Mouse (Mus musculus): ENCODE data around the gene Rabgef1. TPM values are rescaled to one million over a fixed set of nuclear protein-coding genes. Genes with fewer than 3 reads are reported as not detected.

Rabgef1 gene
- total RNA-seq, 2 experiments from 2014 or later = 43.2 to 47.1 TPM

DNA sequence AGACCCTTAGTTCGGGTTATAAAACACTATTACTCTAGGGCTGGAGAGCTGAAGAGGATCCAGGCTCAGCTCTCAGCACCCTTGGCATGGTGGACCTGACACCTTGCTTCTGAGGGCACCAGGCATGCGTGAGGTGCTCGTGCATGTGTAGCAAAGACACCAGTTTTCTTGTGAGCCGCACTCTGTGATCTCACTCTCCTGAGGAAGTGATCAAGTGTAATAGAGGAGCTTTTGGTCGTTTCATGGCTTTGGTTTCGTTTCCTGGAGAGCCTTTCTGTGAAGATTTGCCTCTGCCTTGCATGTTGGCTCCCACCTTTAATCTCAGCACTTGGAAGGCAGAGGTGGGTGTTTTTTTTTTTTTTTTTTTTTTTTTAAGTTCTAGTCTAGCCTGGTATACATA, 33.0 kb downstream of the Rabgef1 start:
- no peak for ATAC-seq (replicated peaks; ENCODE audit: low FRiP score, poor library complexity, severe bottlenecking)

DNA sequence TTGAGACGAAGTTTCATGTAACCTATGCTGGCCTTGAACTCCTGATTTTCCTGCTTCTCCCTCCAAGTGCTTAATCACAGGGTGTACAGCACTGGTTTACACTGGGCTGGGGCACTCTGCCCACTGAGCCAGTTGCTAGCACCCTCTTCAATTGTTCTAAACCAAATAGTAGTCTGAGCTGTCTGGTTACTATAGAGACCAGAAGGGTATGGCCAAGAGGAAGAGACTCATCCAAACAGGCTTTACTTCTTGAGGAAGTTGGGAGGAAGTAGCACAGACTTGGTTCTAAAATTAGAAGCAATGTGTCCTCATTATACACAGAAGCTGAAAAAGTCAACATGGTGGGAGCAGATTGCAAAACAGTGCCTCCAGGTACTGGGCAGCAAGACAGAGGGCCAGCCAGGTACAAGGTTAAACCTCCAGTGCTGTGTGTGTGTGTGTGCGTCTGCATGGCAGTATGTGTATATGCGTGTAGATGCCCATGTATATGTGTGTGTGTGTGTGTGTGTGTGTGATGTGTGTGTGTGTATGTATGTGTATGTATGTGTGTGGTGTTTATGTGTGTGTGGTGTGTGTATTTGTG, 33.9 kb downstream of the Rabgef1 start:
- no peak for ATAC-seq (replicated peaks; ENCODE audit: low FRiP score, poor library complexity, severe bottlenecking)

DNA sequence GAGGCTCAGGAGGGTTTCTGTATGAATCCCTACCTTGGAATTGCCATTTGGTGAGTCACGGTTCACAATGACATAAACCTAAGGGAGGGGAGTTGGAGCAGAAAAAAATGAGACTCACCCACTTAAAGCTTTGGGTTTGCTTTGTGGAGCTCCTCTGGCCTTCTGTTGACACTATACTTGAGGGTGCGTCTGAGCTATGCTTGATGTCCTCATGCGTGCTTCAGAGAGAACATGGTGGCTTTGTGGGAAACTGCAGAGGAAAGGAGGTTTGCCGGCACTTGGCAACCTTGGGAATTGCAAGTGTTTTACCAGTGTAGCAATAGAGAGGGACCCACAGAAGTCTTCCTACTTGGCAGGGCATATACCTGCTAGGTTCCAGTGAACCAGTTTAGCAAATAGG, 35.7 kb downstream of the Rabgef1 start:
- no peak for ATAC-seq (replicated peaks; ENCODE audit: low FRiP score, poor library complexity, severe bottlenecking)

DNA sequence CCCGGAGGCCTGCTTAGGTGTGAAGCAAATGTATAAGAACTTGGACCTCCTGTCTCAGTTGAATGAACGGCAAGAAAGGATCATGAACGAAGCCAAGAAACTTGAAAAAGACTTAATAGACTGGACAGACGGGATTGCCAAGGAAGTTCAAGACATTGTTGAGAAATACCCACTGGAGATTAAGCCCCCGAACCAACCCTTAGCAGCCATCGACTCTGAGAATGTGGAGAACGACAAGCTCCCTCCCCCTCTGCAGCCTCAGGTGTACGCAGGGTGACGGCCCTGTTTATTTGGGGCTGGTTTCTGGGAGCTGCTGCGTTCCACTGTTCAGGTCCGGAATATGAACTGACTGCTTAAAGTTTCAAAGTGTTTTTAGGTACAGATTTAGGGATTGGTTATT, 41.4 kb downstream of the Rabgef1 start:
- ATAC-seq (replicated peaks; ENCODE audit: low FRiP score, poor library complexity, severe bottlenecking) = no peak

DNA sequence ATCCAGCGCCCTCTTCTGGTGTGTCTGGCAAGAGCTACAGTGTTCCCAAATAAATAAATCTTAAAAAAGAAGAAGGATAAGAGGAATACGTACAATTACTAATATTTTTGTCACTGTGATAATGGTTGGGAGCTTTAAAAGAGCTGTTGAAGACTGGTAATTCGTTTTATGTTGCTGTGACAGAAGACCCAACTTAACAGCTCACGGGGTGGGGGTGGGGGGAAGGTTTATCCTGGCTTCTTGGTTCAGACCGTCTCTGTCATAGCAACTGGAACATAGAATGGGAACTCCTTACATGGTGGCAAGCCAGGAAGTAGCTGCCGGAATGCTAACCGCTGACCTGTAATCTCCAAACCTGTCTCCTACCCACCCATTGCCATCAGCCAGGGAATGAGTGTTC, 45.2 kb downstream of the Rabgef1 start, which contains the start of gene Tmem248:
Tmem248 (plus strand) TSS at position 301 of the 400 bp plus-strand sequence.
- no peak for ATAC-seq (replicated peaks; ENCODE audit: low FRiP score, poor library complexity, severe bottlenecking)

DNA sequence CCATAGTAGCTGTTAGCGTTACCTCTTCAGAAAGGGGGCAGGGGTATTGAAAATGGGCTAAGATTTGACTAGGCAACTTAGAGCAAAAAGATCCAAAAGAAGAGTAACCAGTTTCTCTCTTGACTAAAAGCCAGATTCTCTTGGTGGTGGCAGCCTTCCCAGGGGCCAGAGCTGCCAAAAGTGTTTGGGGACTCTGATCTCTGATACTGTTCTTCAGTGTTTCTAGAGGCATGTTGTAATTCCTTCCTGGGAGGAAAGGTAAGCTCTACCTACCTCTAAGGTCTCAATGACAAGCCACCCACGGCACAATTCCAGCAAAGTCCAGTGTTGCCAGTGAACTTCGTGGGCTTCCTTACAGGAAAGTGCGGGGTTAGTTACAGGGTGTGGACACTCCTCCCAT, 45.8 kb downstream of the Rabgef1 start:
- ATAC-seq (replicated peaks; ENCODE audit: low FRiP score, poor library complexity, severe bottlenecking) = no peak

DNA sequence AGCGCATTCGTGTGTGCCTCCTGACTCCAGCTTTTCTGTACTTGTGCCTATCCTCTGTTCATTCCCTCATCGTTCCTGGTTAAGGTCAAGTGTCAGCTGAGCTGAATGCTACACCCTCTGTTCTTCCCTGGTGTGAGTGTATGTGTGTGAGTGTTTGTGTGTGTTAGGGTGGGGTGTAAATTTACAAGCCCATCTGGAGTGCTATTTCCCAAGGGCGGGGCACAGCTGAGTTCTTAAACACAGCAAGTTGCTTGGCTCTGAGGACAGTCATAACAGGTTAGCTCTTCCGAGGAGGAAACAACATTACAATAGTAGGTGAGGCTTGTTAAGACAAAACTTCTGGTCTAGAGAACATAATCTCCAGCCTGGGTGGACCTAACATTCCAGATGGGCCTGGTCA, 46.7 kb downstream of the Rabgef1 start:
- no peak for ATAC-seq (replicated peaks; ENCODE audit: low FRiP score, poor library complexity, severe bottlenecking)

DNA sequence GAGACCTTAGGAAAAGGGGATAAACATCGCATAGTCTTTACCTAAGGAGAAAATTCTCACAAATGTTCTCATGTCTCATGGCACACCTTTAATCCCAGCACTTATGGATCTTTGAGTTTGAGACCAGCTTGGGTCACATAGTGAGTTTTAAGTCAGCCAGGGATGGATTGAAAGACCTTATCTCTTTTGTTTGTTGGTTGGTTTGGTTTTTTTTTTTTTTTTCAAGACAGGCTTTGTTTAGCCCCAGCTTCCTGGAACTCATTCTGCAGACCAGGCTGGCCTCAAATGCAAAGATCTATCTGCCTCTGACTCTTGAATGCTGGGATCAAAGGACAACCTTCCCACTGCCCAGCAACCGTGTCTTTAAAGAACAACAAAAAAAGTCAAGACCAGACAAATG, 49.7 kb downstream of the Rabgef1 start:
- no peak for ATAC-seq (replicated peaks; ENCODE audit: low FRiP score, poor library complexity, severe bottlenecking)

DNA sequence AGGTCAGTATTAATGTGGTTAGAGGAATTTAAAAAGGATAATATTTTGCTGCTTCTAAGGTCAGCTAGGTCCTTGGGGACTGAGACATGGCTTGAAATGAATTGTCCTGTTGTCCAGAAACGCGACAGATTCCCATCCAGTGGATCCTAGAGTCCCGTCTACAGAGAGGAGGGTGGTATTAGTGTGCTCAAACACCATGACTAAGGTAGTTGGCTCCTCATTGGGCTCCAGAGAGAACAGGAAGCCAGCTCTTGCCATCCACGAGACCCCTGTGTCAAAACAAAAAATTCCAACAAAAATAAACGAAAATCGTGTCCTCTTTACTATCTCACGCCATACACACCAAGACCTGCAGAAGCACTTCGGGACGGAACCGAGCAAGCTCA, 50.2 kb downstream of the Rabgef1 start:
- ATAC-seq (replicated peaks; ENCODE audit: low FRiP score, poor library complexity, severe bottlenecking) = peak; percentile 54

DNA sequence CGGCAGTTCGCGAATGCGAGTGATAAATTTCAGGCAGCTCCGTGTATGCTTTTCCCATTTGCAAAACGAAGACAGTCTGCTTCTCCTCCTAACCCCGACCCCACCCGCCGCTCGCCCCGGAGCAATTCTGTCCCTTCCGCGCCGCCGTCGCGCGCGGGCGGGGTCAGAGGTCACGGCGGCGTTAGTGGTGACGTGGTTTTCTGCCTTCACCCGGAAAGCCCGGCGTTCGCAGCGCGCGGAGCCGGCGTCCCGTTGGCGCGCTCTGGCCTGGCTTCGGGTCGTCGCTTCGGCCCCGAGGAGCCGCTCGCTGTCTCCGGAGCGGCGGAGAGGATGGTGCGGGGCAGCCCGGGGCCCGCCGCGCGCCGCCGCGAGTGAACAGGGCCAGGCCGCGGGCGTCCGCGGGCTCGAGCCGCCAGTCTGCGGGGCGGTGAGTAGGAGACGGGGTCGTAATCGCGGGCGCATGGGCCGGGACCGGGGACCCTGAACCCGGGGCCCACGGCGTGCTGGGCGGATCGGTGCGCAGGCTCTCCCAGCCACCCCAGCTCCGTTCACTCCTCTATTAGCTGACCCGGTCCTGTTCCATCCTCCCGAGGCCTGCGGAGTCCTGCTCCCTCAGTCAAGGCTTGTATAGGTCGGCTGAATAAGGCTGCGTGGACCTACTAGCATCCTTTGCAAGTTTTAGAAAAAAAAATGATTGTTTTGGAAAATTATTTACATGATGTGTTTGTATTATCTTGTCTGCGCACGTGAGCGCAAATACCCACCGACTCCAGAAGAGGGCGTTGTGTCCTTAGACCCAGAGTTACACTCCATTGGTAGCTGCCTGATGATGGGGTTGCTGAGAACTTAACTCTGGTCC, 50.8 kb downstream of the Rabgef1 start:
- peak; percentile 89 for ATAC-seq (replicated peaks; ENCODE audit: low FRiP score, poor library complexity, severe bottlenecking)

DNA sequence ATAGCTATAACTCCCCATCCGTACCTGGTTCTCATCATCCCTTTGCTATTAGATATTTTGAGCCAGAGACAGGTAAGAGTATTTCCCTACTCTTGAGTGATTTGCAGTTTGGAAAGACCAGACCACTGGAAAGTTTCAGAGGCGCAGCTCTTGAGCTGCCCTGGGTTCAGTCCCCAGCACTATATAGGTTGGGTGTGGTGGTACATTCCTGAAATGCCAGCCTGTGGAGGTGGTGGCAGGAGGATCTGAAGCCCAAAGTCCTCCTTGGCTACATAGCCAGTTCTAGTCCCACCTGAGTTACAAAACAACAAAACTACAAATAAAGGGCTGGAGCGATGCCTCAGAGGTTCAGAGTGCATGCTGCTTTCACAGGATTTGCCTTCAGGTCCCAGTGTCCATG, 55.2 kb downstream of the Rabgef1 start:
- ATAC-seq (replicated peaks; ENCODE audit: low FRiP score, poor library complexity, severe bottlenecking) = no peak

DNA sequence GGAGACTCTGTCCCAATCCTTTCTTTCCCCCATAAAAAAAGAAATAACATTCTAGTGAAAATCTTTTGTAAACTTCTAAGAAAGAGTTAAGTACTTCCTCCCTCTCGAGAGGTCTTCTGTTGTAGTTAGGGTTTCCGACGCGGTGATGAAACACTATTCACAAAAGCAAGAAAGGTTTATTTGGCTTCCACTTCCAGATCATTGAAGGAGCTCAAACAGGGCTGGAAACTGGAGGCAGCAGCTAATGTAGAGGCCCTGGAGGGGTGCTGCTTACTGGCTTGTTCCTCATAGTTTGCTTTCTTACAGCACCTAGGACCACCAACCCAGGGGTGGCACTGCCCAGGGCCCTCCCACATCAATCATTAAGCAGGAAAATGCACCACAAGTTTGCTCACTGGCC, 56.5 kb downstream of the Rabgef1 start:
- no peak for ATAC-seq (replicated peaks; ENCODE audit: low FRiP score, poor library complexity, severe bottlenecking)

DNA sequence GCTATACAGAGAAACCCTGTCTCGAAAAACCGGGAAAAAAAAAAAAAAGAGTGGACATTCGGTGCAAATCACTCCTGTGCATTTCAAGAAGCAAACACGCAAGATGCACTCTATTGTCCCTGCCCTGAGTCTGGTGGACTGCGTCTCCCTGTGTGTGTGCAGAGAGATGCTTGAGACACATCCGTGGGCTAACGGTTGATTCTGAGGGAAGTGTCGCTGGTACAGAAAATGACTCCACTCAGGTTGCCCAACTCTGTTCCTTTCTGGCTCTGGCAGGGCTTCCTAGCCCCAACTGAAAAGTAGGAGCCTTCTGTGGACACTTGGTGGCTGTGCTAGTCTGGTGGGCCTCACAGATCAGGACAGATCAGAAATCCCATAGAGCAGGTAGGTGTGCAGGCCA, 64.7 kb downstream of the Rabgef1 start:
- ATAC-seq (replicated peaks; ENCODE audit: low FRiP score, poor library complexity, severe bottlenecking) = no peak

DNA sequence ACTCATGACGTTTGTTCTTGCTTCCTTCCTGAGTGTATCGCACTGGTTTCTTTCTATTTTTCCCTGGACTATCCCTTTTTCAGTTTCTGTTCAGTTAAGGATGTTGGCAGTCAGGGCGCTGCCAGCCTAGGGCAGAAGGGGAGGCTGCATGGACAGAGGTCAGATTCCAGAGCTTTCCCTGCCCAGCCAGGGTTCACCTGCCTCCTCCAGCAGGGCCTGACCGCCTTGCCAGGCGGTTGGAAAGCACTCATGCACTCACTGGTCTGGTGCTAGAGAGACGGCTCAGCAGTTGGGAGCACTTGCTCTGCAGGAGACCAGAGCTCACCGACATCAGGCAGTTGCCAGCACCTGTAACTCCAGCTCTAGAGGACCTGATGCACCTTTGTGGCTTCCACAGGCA, 67.6 kb downstream of the Rabgef1 start:
- ATAC-seq (replicated peaks; ENCODE audit: low FRiP score, poor library complexity, severe bottlenecking) = no peak

DNA sequence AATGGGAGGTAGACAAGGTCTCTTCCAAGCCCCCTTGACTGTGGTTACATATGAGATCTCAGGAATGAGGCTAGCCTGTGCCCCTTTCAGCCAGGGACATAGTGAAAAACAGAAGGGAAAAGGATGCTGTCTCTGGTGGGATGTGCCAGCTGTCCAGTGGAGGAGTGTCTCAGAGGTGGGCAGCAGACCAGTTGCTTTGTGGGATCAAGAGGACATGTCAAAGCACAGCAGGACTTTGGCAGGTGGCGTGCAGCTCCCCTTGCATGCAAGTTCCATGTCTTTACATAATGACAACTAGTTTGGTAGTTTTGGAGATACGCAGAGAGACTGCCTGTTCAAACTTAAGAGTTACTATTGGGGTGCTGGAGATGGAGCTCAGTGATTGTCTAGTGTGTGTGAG, 68.3 kb downstream of the Rabgef1 start:
- ATAC-seq (replicated peaks; ENCODE audit: low FRiP score, poor library complexity, severe bottlenecking) = no peak

DNA sequence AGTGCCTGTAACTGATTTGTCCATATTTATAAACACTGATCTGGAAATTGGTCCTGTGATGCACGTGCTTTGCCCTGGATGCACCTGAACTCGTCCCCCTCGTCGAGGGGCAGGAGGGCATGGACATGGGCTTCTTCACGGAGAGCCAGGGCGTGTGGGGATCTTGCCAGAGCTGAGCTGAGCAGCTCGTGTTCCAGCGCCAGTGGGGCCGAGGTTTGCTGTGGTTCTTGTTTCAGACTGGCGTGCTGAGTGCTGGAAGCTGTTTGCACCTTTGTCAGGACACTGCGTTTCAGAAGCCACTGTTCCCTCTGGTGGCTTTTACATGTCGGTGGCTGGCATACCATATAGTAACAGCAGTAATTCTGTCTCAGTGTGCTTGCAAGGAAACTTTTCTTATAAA, 69.8 kb downstream of the Rabgef1 start:
- no peak for ATAC-seq (replicated peaks; ENCODE audit: low FRiP score, poor library complexity, severe bottlenecking)

DNA sequence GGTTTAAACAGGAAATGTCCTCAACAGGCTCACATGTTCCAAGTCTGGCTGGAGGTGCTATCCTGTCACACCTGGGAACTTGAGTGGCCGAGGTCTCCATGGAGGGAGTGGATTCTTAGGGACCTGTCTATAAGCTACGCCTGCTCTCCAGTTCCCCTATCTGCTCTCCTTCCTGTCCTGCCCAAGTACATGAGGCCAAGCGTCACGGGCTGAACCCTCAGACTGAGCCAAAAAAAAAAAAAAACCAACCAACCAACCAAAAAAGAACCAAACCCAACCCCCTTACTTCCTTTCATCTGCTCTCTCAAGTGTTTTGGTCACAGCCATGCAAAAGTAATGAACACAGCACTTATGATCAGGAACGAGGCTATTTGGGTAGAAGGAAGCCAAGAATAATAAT, 76.2 kb downstream of the Rabgef1 start:
- ATAC-seq (replicated peaks; ENCODE audit: low FRiP score, poor library complexity, severe bottlenecking) = no peak

DNA sequence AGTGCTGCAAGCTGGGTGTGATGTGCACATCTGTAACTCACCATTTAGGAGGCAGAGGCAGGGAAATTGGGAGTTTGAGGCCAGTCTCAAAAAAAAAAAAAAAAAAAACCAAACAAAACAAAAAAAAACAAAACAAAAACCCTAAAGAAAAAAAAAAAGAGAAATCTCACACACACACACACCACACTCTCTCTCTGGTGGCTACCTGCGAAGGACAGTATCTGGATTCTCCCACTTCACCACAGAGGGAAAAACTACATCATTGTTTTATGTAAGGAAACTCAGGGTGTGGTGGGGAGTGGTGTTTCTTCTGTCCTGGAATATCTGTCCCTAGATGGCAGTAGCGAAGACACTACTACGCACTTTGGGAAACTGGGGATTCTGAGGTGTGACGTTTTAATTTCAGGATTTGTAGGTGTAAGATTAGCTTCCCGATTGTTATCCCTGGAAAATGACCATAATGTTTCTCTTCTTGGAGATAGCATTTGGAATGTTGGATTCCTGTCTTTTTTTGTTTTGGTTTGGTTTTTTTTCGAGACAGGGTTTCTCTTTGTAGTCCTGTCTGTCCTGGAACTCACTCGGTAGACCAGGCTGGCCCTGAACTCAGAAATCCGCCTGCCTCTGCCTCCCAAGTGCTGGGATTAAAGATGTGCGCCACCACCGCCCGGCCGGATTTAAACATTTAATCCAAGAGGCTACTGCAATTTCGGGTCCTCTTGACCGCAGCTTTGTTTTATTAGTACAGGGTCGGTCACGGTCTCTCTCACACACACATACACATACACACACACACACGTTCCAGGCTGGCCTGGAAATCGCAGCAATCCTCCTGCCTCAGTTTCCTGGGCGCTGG, 82.8 kb downstream of the Rabgef1 start:
- no peak for ATAC-seq (replicated peaks; ENCODE audit: low FRiP score, poor library complexity, severe bottlenecking)

DNA sequence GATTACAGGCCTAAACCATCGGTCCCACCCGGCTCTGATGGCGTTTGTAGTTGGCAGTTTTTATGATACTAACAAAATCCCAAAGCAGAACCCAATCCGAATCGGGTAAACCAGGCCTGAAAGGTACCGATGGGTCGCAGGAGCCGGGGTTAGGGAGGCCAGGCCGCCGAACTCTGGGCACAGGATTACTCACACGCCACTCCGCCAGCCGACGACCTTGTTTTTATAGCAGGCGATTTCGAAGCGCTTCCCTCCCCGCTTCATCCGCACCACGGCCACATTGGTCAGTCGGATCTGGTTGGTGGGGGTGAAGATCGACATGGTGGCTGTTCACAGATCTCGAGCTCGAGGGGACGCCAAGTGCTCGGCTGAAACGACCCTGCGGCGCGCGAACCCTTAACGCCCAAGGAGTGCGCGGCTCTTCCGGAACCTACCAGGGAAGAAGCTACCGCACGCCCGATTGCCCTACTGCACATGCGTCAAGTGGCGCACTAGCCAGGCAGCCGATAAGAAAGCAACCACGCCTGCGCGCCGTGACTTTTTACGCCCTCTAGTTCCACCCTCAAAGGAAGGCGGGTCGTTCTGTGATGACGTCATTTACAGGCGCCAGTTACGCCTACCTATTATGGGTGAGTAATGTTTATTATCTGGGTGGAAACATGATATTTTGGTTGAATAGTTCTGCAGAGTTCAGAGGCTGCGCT, 83.6 kb downstream of the Rabgef1 start, which contains the start of the genes Sbds and Tyw1:
Sbds (minus strand) TSS at position 514 of the 704 bp plus-strand sequence.
Tyw1 (plus strand) TSS at position 603 of the 704 bp plus-strand sequence.
- peak; percentile 87 for ATAC-seq (replicated peaks; ENCODE audit: low FRiP score, poor library complexity, severe bottlenecking)

All from erythroblast, adult 5-6 weeks (primary cell).